Mouse (Mus musculus): ENCODE data around the gene Sox5. TPM values are rescaled to one million over a fixed set of nuclear protein-coding genes. Genes with fewer than 3 reads are reported as not detected.

Gene Sox5
- total RNA-seq, 2 experiments from 2014 or later: 2.6 to 2.9 TPM

DNA sequence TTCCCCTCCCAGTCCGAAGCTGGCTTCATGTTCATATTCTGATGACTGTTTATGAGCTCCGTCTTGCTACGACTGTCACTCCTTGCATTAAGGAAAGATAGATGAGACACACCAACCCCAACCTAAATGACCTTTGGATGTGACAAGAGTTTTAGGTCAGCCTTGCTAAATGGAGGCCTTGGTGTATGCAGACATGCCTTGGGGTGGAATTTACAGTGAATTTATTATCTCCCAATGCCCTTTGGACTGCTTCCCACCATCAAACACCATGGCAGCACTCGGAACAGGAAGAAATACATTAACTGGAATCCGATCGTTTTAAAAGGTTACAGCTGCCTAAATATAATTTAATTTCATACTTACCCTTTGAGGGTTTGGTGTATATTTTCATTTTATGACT lies 858.6 kb downstream of the Sox5 start:
- DNase-seq: no peak

DNA sequence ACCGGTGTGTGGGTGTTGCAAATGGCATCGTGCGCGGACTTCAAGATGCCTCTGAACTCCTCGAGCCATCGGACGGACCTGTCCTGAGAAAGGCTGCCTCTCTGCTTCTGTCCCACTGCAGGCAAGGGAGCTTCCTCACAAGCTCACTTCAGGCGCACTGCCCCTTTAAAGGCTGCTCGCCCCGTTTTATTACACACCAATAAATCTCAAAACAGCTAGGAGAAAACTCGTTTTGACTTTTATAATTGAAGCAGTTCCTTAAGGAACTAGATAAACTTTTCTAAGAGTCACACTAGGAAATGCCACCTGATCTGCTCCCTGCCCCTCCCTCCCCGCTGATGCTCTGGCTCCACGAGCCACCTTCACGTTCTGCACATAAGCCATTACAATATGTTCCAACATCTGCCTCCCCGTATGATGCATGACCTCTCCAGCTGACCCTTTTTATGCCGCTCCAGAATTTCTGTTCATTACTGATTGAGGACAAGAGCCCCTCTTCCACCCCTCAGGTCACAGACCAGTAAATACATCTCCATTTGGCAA lies 863.3 kb downstream of the Sox5 start:
- DNase-seq: no peak

DNA sequence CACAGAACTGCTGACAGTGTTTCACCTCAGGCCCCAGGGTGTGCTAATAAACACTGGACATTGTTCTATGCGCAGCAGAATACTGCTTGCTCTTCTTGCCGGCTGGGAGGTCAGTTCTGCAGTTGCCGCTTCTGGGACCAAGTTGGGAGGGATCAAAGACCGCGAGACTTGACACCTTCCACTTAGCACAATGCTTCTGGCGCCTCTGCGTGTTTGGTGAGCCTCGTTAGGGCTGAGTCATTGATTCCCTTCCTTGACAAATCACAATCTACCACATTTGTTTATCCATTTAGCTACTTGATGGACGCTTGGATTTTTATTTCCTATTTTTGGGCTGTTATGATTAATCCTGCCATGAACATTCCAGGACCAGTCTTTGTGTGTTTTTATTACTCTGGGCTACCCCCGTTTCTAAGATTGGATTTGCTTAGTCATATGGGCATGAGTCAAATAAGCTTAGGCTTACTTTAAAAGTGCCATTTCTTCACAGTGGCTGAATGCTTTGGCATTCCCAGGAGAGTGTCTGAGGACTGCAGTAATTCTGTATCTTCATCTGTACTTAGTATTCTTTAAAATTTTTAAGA lies 865.5 kb downstream of the Sox5 start:
- no peak for DNase-seq

DNA sequence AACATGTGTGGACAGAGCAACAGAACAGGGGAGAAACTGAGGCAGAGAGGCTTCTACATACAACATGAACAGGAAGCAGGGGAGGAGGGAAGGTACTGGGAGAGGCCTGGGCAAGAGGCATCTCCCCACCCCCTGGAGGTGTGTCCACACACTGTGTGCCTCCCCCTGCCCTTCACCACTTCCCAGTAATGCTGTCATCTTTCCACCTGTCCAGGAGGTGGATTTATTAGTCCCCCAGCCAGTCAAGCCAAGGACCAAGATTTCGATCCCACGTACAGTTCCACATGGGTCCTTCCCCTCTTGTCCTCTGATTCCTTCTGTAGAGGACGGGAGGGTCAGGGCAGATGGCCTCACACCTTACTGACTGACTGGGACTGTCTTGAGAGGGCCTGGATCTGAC lies 866.1 kb downstream of the Sox5 start:
- DNase-seq: no peak

DNA sequence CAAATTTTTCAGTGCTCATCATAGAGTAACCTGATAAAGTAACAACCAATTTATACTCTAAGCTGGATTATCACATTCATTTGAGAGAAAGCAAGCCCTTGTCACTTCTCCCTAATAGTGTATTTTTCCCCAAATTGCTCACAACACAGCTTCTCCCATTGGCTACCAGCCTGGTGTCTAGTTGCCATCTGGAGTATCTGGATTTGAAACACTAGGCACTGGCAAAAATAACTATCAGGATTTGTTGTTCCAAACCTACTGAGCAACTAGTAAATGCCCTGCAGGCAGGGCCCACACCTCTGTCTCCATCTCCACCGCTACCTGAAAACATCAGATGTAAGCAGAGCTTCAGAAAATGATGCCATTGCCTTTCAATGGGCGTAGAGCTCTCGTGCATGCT lies 869.5 kb downstream of the Sox5 start:
- no peak for DNase-seq

- no peak for DNase-seq
These were observed 877.1 kb downstream of the Sox5 start for GRCm38 (mm10) chr6:143904693-143905031.

DNA sequence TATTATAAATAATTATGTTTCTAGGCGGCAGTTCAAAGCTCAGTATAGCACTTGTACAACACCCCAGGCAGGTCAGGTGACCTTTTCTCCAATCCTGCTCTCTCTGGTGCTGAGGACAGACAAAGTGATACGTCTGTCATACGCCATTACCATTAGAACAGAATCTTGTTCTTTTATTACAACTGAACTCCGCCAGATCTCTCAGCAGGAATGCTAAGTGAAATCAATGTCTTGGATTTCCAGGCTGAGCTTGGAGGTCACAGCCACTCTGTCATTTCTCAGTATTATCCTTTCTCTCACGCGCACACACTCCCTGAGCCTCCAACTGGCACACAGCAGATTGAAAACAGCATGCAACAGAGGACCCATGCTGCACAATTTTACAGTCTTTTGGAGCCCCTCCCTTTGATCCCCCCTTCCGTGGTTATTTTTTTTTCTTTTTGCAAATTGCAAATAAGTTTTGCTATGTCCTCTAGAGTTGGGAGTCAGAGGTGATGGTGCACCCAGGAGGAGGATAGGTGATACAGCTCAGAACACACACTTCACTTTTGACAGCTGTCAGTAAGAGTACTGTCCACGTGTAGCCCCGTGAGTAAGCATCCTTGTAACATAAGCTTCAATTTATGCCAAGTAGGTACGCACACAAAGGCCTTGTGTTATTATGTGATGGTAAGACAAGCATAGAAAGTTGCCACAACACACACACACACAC lies 877.6 kb downstream of the Sox5 start:
- no peak for DNase-seq

DNA sequence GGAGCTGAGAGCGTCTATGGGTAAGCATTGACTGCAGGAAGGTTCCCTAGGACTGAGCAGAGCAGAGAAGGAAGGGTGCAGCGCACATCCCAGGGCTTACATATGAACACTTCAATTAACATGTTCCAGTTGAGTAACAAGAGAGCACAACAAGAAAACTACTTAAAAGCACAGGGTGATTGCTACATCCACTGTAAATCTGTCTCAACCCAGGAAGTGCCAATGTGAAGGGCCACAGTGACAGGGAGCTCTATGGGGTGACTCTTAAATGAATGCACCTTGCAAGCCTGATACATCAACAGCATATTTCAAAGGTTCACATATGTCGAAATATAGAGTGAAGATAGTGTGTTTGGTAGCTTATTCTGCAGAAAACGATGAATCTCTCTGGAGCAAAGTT lies 880.9 kb downstream of the Sox5 start:
- no peak for DNase-seq

DNA sequence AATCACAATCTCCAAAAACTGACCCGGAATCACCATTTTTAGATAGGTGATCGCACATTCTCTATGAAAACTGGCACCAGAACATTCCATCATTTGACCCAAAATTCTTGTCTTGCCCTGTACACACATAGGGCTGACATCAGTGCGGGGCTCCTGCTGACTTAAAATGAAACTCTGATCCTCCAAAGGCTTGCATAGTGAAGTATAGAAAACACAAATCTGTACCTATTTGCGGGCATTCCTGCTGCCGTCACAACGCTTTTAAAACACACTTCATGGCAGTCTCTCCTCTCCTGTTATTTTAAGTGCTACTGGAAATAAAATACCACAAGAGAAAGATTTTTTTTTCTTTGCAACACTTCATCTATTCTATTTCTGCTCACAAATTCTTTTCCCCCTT lies 886.7 kb downstream of the Sox5 start:
- DNase-seq: no peak

- no peak for DNase-seq
These were observed 888.9 kb downstream of the Sox5 start for GRCm38 (mm10) chr6:143892869-143893268.

DNA sequence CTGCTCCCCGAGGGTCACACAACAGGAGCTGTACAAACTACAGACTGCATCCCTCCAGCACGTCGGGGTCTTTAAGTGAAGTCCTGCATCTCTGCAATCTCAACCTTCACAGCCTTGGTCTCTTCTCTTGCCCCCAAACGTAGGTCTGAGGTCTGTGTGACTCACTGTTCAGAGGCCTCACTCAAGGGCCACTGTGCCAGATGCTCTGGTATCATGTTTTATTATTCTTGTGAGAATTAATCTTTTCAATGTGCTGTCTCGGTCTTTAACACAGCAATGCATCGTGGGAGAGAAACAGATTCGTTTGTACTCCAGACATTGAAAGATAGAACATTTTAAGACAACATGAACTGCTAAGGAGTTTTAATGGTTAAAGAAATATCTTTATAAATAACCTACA lies 893.2 kb downstream of the Sox5 start:
- no peak for DNase-seq

GRCm38 (mm10) chr6:143878525-143878924 lies 903.3 kb downstream of the Sox5 start:
- DNase-seq: no peak

- DNase-seq: no peak
These were observed 913.0 kb downstream of the Sox5 start for GRCm38 (mm10) chr6:143868790-143869189.

DNA sequence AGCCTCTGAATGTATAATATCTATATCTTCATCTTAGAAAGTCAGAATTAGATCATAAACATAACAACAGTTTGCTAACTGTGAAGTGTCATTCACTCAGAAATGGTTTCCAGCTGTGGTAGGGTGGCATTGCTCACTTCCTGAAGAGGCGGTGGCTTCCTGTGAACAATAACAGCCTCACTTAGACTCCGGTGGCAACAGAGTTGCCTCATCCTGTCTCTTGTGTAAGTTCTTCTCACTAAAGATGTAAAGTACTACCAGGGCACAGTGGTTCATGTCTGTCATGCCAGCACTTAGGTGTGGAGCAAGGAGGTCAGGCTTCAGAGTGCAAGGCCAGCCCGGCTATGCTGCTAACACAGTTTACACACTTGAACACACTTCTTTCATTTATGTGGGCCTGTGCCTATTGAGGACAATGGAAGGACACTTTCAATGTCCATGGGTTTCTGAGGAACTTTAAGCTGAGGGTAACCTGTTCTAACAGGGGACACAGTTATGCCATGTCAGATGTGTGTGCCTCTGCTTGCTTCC lies 913.6 kb downstream of the Sox5 start:
- DNase-seq: no peak

DNA sequence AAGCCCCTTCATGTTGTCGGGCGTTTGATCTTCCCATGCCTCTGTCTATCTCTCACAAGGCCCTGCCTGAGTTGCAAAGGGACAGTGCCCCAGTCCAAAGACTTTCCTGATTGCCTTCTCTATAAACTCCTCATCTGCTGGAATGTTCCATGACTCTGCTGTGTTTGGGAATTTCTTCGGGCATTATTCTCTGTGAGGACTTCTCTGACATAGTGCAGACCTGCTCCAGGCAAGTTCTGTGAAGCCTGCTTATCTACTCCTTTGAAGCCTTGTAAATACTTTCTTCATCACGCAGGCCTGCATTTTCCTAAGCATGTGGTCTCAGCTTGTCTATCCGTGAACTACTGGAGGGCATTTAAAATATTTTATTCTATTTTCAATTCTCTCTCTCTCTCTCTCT lies 914.7 kb downstream of the Sox5 start:
- no peak for DNase-seq

DNA sequence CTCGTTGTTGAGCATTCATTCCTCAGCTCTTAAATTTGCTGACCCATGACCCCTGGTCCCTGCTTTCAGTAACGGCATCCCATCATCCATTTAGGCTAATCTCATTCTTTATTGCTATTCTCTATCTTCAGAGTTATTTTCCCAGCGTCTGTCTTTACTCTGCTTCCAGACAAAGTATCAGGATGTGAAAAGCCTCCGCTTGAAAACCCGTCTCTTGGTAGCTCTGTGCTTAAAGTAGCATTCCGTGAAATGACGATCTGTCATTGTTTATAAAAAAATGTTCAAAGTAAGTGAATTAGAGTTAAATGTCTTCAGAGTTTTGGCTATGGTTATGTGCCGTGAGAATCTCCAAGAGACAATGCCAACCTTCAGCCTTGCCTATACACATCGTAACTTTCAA lies 915.2 kb downstream of the Sox5 start:
- no peak for DNase-seq

GRCm38 (mm10) chr6:143862611-143863110 lies 919.1 kb downstream of the Sox5 start:
- DNase-seq: no peak

GRCm38 (mm10) chr6:143860036-143860435 lies 921.7 kb downstream of the Sox5 start:
- DNase-seq: no peak

DNA sequence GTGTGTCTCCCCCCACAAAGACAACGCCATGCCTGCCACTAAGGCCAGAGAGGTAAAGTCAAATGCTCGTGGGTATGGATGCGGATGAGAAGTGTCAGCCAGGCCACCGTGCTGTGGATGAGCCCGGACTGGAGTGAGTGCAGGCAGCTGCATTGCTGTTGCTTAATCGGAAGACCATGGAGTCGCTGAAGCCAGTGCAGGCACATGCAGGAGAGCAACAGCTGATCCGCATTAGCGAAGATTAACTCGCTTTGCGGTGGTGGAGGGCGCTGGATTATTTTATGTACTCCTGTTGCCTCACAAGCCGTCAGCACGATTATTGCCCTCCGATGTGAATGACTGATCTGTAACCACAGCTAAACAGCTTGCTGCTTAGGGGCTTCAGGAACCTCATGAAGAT lies 922.2 kb downstream of the Sox5 start:
- no peak for DNase-seq

- no peak for DNase-seq
These were observed 923.2 kb downstream of the Sox5 start for GRCm38 (mm10) chr6:143858551-143858950.

- DNase-seq: no peak
These were observed 924.4 kb downstream of the Sox5 start for GRCm38 (mm10) chr6:143857376-143857775.

GRCm38 (mm10) chr6:143855421-143855820 lies 926.4 kb downstream of the Sox5 start:
- DNase-seq: no peak

DNA sequence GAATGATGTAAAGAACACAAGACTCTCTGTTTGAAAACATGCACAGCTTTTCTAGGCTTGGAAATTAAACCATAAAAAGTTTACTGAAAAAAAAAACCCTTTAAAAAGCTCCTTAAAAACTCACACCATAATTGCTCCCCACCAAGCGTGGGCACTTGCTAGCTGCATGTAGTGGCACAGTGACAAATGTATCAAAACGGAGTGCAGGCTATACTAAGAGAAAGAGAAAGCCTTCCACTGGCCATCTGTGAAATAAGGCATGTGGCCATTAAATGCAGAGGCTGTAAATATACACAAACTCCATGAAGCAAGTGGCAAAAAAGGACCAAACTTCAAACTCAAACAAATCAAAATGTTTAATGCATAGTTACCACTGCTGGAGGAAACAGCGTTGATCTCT lies 927.7 kb downstream of the Sox5 start:
- DNase-seq: no peak

GRCm38 (mm10) chr6:143845761-143846160 lies 936.0 kb downstream of the Sox5 start:
- no peak for DNase-seq
